Mouse (Mus musculus) liver, embryonic 14.5 days (tissue): ENCODE data around the gene Vasn. TPM values are rescaled to one million over a fixed set of nuclear protein-coding genes. Genes with fewer than 3 reads are reported as not detected.

Experiments
- ATAC-seq: fragments of 200-750 bp; cut with Nextera tagmentation; 2 replicates; pipeline ENCODE4 v1.8.0; 2017; ENCODE audit warnings: moderate number of reproducible peaks, mild to moderate bottlenecking, moderate library complexity; ENCODE audit not compliant: insufficient read depth
- DNase-seq, 3 experiments: peaks; one replicate each; pipeline ENCODE4 v3.0.0-alpha.2; 2012 to 2013; ENCODE audit warnings: low read depth in 3 of 3, low spot score in 3 of 3
- H3K27ac ChIP-seq: fragments of 300-500 bp; sonication (generic); 2 replicates; pipeline ENCODE4 v1.5.1; 2014; ENCODE audit warnings: moderate library complexity, mild to moderate bottlenecking, control low read depth, inconsistent platforms
- H3K27me3 ChIP-seq: fragments of 300-500 bp; sonication (generic); 2 replicates; pipeline ENCODE4 v1.6.1; 2014; ENCODE audit warnings: mild to moderate bottlenecking, low read length, moderate library complexity; ENCODE audit not compliant: control insufficient read depth, insufficient read depth
- H3K36me3 ChIP-seq: fragments of 300-500 bp; sonication (generic); replicated peaks from 2 replicates; pipeline ENCODE4 v1.6.1; 2014; ENCODE audit warnings: low read depth; ENCODE audit not compliant: control insufficient read depth, insufficient read depth
- H3K4me1 ChIP-seq, 2 experiments: fragments of 200-500 bp in 1 of 2; fragments of 300-500 bp in 1 of 2; sonication (generic) in 1 of 2; replicated peaks; 2 replicates each; pipeline ENCODE4 v1.6.1; 2012 to 2014; ENCODE audit warnings: antibody characterized with exemption in 1 of 2, inconsistent platforms in 1 of 2, low read length in 1 of 2; ENCODE audit not compliant: control insufficient read depth in 2 of 2, insufficient read depth in 2 of 2
- H3K4me2 ChIP-seq: fragments of 300-500 bp; sonication (generic); 2 replicates; pipeline ENCODE4 v1.6.1; 2014; ENCODE audit warnings: low read depth, mild to moderate bottlenecking, control low read depth, moderate library complexity
- H3K4me3 ChIP-seq, 2 experiments: fragments of 200-500 bp in 1 of 2; fragments of 300-500 bp in 1 of 2; sonication (generic) in 1 of 2; 2 replicates each; pipeline ENCODE4 v1.5.1; 2012 to 2014; ENCODE audit warnings: low read depth in 2 of 2, low read length in 2 of 2, mild to moderate bottlenecking in 2 of 2, control low read depth in 1 of 2, inconsistent platforms in 1 of 2, moderate library complexity in 1 of 2; ENCODE audit not compliant: insufficient read depth in 1 of 2
- H3K9ac ChIP-seq: fragments of 300-500 bp; sonication (generic); replicated peaks from 2 replicates; pipeline ENCODE4 v1.6.1; 2014; ENCODE audit warnings: mild to moderate bottlenecking, control low read depth, moderate library complexity
- H3K9me3 ChIP-seq: fragments of 300-500 bp; sonication (generic); 2 replicates; pipeline ENCODE4 v1.6.1; 2016; ENCODE audit warnings: low read length, mixed read lengths; ENCODE audit not compliant: control insufficient read depth
- CTCF ChIP-seq: IDR thresholded peaks from 2 replicates; pipeline ENCODE4 v1.5.1; 2016; ENCODE audit warnings: antibody characterized with exemption, low read depth, control low read depth
- EP300 ChIP-seq: IDR thresholded peaks from 2 replicates; pipeline ENCODE4 v1.6.1; 2016; ENCODE audit warnings: antibody characterized with exemption, low read depth
- WGBS: fragments of 180-500 bp; shearing (Covaris S2); extraction: QIAGEN DNeasy Blood & Tissue Kit; methylation state at CpG from one replicate; pipeline ENCODE4 v1.1.7; 2014; ENCODE audit not compliant: insufficient replicate concordance; 5-methylcytosine and 5-hydroxymethylcytosine counted together
- polyA plus RNA-seq, 2 experiments: library from polyadenylated mRNA; depleted of rRNA in 1 of 2; stranded (reverse) in 1 of 2; unstranded in 1 of 2; fragments of >200 nt; fragmentation: Nextera tagmentation in 1 of 2; extraction: Ambion mirVana in 1 of 2; gene quantifications; 2 replicates each; pipeline versions ENCODE4 v1.2.1 to v1.2.3; 2012 to 2014

The Vasn gene
- polyA plus RNA-seq, 2 experiments: 1.2 to 2.5 TPM

DNA sequence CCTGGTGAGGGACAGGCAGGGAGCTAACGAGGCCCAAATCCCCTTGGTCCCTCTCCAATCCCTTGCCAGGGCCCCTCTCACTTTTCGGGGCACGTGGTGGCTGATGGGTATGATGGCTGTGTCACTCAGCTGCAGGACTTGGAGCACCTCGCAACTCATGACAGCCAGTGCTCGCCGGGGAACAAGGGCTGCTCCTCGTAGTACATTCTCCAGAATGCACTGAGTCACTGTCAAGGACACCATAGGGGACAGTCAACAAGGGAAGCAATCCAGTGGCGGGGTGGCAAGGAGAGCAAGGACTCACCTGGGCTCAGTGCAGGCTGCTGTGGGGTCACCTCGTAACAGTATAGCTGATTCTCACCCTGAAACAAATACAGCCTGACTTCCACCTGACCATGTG lies 5.1 kb upstream of the Vasn start:
- Histone ChIP-seq H3K27ac (no peak overlapping the region), H3K4me1 (peaks cover 4 to 10% of the 10 kb centered on the region in 2 experiments), H3K9me3 (no peaks in the 10 kb centered on the region), H3K27me3 (no peaks in the 10 kb centered on the region), H3K9ac (no peak overlapping the region), H3K4me3 (no peak overlapping the region), H3K4me2 (no peak overlapping the region), H3K36me3 (no peaks in the 10 kb centered on the region)
- 75% methylated on average over 9 of the region's 9 CpGs for WGBS
- no peak for TF ChIP-seq EP300
- no peak for ATAC-seq
- no peak for DNase-seq

DNA sequence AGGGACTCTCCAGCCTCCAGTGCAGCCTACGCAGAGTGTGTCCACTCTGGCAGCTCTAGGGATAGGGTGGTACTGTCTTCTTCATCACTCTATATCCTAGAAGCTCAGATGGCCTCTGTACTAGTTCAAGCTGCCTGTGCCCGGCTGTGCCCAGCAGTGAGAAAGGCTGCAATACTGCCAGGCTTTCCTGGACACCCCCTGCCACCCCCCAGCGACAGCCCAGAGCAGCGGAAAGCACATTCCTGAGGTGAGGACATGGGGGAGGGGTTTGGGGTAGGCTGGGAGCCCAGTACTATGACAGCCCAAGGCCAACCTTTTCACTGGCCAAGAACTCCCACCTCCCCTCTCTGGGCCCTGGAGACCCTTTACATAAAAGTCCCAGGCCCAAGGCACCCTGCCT lies 4.0 kb upstream of the Vasn start:
- H3K9me3 ChIP-seq: no peaks in the 10 kb centered on the region
- no peak overlapping the region for H3K4me3 ChIP-seq
- H3K27ac ChIP-seq: no peak overlapping the region
- H3K4me2 ChIP-seq: no peak overlapping the region
- peaks cover 10 to 16% of the 10 kb centered on the region in 2 experiments for H3K4me1 ChIP-seq
- no peak overlapping the region for H3K9ac ChIP-seq
- H3K36me3 ChIP-seq: no peaks in the 10 kb centered on the region
- no peaks in the 10 kb centered on the region for H3K27me3 ChIP-seq
- TF ChIP-seq CTCF: no peak
- TF ChIP-seq EP300: no peak
- 82% methylated on average over 4 of the region's 4 CpGs for WGBS
- DNase-seq (no peak), ATAC-seq (no peak)

DNA sequence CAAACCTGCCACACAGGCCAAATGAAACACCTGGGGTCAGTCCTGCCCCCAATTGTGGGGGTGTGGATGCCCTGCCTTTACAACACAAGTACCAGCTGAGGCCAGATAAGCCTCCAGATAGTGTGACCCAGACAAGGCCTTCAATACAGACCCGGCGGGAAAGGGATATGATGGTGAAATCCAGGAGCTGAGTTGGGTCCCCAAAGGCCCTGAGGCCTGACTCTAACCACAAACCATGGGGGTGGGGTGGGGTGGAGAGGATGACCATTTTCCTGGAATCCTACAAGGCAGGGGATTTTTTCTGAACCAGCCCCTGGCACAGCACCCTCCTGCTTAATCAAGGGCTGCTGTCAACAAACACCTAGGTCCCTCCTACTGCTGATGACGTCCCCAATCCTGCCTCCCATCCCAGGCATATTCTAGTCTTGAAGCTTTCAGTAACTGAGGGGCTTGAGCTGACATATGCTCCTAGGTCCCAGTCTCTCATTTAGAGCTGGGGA lies 800 bp upstream of the Vasn start:
- Histone ChIP-seq H3K27ac (no peak overlapping the region), H3K27me3 (no peaks in the 10 kb centered on the region), H3K9me3 (no peaks in the 10 kb centered on the region), H3K4me3 (no peak overlapping the region), H3K36me3 (no peaks in the 10 kb centered on the region), H3K4me1 (peaks cover 10 to 22% of the 10 kb centered on the region in 2 experiments), H3K4me2 (no peak overlapping the region), H3K9ac (no peak overlapping the region)
- no peak for TF ChIP-seq EP300
- TF ChIP-seq CTCF: no peak
- DNase-seq: no peak
- 74% methylated on average over 3 of the region's 3 CpGs for WGBS
- ATAC-seq: no peak

DNA sequence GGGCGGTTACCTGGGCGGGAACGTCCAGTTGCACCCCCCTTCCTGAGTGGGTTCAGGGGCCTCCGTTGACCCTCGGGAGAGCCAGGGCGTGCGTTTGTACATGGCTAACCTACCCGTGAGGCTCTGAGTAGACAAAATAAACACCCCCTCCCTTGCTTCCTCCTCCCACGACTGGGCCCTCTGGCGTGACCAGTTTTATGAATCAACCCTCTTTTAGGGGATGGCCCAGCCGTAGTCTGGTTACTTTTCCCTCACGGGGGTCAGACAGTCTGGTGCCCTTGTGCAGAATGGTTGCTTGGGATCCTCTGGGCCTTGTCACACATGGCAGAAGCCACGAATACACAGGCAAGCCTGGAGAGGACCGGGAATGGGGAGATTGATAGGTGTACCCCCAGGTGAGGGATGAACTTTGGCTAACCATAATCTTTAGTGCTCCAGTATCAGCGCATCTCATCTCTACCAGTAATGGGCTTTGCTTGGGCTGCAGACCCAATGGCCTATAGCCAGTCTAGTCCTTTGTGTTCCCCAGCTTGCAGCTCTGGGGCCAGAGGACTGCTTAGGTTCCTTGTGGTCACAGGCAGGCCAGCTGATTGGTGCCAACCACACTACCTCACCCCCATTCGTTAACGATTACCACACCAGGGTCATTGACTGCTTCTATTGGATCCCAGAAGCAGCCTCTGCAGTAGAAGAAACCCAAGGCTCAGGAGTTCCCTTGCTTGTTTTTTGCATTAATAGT lies 695 bp downstream of the Vasn start:
- peak in 1 of 3 experiments; percentile 23 for DNase-seq
- peaks cover 10 to 22% of the 10 kb centered on the region in 2 experiments for H3K4me1 ChIP-seq

DNA sequence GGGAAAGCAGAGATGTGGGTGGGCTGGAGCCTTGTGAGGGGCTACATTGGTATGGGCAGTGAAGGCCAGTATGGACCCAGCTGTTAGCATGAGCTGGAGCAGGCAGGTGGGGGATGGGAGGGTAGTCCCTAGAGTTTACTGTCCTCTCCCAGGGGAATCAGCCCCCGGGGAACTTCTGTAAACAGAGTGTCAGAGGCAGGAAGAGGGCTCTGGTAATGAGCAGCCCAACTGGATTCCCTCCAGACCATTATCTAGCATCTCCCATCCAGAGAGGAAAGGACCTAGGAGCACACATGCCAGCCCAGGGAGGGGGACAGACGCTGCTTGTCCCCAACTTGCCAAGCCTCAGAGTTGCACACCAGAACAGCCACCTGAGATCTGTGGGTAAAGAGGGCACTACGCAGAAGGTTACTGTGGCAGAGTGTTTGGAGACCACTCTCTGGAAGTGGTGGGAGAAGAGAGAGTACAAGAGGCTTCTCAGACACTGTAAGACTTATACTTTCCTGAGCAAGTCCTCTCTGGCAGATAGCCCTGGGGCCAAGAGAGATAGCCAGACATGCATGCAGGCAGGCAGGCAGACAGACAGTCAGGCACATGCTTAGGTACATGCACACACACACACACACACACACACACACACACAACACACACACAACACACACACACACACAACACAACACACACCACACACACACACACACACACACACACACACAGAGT lies 1.5 kb downstream of the Vasn start:
- Histone ChIP-seq H3K27ac (no peak overlapping the region), H3K9me3 (no peaks in the 10 kb centered on the region), H3K36me3 (no peaks in the 10 kb centered on the region), H3K4me1 (peaks cover 10 to 20% of the 10 kb centered on the region in 2 experiments), H3K4me2 (peak overlapping the region; percentile 87), H3K4me3 (peak overlapping the region; percentile 12 to 53; a peak in 3 of 4 replicates), H3K27me3 (no peaks in the 10 kb centered on the region), H3K9ac (no peak overlapping the region)
- ATAC-seq: no peak
- no peak for DNase-seq
- WGBS: 44% methylated on average over 3 of the region's 3 CpGs
- TF ChIP-seq CTCF (no peak), EP300 (no peak)

More for the DNA sequence above, 695 bp downstream of the Vasn start:
- WGBS: 11% methylated on average over 17 of the region's 17 CpGs
- no peaks in the 10 kb centered on the region for H3K36me3 ChIP-seq
- peak; percentile 32 for ATAC-seq
- no peaks in the 10 kb centered on the region for H3K27me3 ChIP-seq
- H3K4me3 ChIP-seq: peak overlapping the region; percentile 53 to 57
- H3K27ac ChIP-seq: no peak overlapping the region; the same call in 1 of the 2 replicates
- TF ChIP-seq CTCF: no peak
- no peak for TF ChIP-seq EP300
- peak overlapping the region; percentile 62 for H3K9ac ChIP-seq
- no peaks in the 10 kb centered on the region for H3K9me3 ChIP-seq
- H3K4me2 ChIP-seq: peak overlapping the region; percentile 87
